In the genomic region with DNA sequence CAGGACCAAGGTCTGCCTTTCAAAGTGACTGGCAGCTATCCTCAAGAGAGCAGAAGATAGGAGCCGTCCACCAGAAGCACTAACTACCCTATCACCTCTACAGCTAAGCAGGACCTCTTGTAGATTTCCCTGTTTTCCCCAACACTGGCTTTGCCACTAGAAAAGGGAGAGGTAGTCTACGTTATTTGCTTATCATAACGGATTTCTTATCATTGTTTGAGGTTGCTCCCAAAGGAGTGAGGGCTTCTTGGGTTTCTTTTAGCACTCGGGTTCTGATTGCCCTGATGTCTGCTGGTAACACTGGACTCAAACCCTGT, we compare ENCODE assay signal across 20 mouse cellular contexts.
DNase-seq lines count a peak whose midpoint lies in the region; ATAC-seq lines count a peak whose summit lies in the region.
"Had no signal": no experiment of that assay in that cellular context is flagged by ENCODE, and none has a peak within 500 bp of the region (broad histone marks: within the 10 kb centered on the region; RNA-seq: fewer than 3 reads in every experiment).

No protein-coding gene starts in this region.

- ATAC-seq in neural tube, embryonic 11.5 days (ENCODE audit: insufficient read depth, low FRiP score, low TSS enrichment) = no peak
- ATAC-seq in forebrain, embryonic 16.5 days = no peak
- 0 out of 2 replicates have a peak, but pooled peaks have one; percentile 3 for ATAC-seq in midbrain, embryonic 11.5 days (ENCODE audit: low FRiP score)
- ATAC-seq in neural tube, embryonic 14.5 days (ENCODE audit: low read depth) = no peak
- no peak for ATAC-seq in frontal cortex, adult (ENCODE audit: low TSS enrichment)

- peaks cover 34% of the 10 kb centered on the region for H3K4me1 ChIP-seq in neural tube, embryonic 11.5 days (ENCODE audit: control insufficient read depth, insufficient read depth, low read length)
- peaks cover 55% of the 10 kb centered on the region for H3K4me1 ChIP-seq in forebrain, embryonic 16.5 days (replicated peaks; ENCODE audit: control insufficient read depth, insufficient read depth, low read length)
- peaks cover 50% of the 10 kb centered on the region for H3K4me1 ChIP-seq in midbrain, embryonic 11.5 days (ENCODE audit: control insufficient read depth, insufficient read depth, low read length)
- H3K4me1 ChIP-seq in neural tube, embryonic 14.5 days (ENCODE audit: control insufficient read depth, insufficient read depth, low read length) = peaks cover 22% of the 10 kb centered on the region
- H3K4me1 ChIP-seq: megakaryocyte, embryonic 14.5 days had no signal

- peak overlapping the region; percentile 24; the same call in 1 of the 2 replicates for H3K27ac ChIP-seq in neural tube, embryonic 11.5 days (ENCODE audit: low read depth, low read length)
- peak overlapping the region; percentile 98 for H3K27ac ChIP-seq in forebrain, embryonic 16.5 days (ENCODE audit: low read length)
- peak overlapping the region; percentile 93 for H3K27ac ChIP-seq in midbrain, embryonic 11.5 days (ENCODE audit: low read depth, low read length)
- no peak overlapping the region; the same call in 1 of the 2 replicates for H3K27ac ChIP-seq in neural tube, embryonic 14.5 days (ENCODE audit: low read depth, low read length)
- H3K27ac ChIP-seq: limb, embryonic 12.5 days; liver, embryonic 14.5 days; stomach, postnatal 0 days had no signal

- no peak for DNase-seq in neural tube, embryonic 11.5 days (ENCODE audit: low spot score)
- no peak for DNase-seq in neural tube, embryonic 10.5 days (ENCODE audit: extremely low spot score, low spot score)
- DNase-seq in midbrain, embryonic 11.5 days (ENCODE audit: low spot score, missing footprints) = peak; percentile 91
- no peak for DNase-seq in spleen, postnatal 10 days (ENCODE audit: low spot score in 2 of 2)
- no peak for DNase-seq in embryo, embryonic 10 days (ENCODE audit: low spot score)
- DNase-seq: cerebellum, adult 11-12 months; heart, adult 11 months; heart, postnatal 4 days; kidney, adult 18-20 months; lung, postnatal 10 days; right cerebral cortex, adult 18-20 months; spleen, adult 18-20 months; thymus, postnatal 14 days had no signal

- no peaks in the 10 kb centered on the region for H3K9me3 ChIP-seq in neural tube, embryonic 11.5 days (ENCODE audit: control insufficient read depth, low read length)
- H3K9me3 ChIP-seq in forebrain, embryonic 16.5 days (ENCODE audit: control insufficient read depth, low read length) = no peaks in the 10 kb centered on the region
- no peaks in the 10 kb centered on the region for H3K9me3 ChIP-seq in midbrain, embryonic 11.5 days (ENCODE audit: control insufficient read depth, low read length)
- no peaks in the 10 kb centered on the region for H3K9me3 ChIP-seq in neural tube, embryonic 14.5 days (ENCODE audit: control insufficient read depth, low read length)
- H3K9me3 ChIP-seq: limb, embryonic 12.5 days had no signal

- WGBS in neural tube, embryonic 11.5 days = 69% methylated on average over 4 of the region's 4 CpGs
- 17% methylated on average over 4 of the region's 4 CpGs for WGBS in forebrain, embryonic 16.5 days
- 55% methylated on average over 4 of the region's 4 CpGs for WGBS in midbrain, embryonic 11.5 days
- WGBS in neural tube, embryonic 14.5 days = 50% methylated on average over 4 of the region's 4 CpGs

- no peaks in the 10 kb centered on the region for H3K27me3 ChIP-seq in neural tube, embryonic 11.5 days (ENCODE audit: control insufficient read depth, insufficient read depth, low read length)
- no peaks in the 10 kb centered on the region for H3K27me3 ChIP-seq in forebrain, embryonic 16.5 days (replicated peaks; ENCODE audit: control insufficient read depth, insufficient read depth, low read length)
- no peaks in the 10 kb centered on the region for H3K27me3 ChIP-seq in midbrain, embryonic 11.5 days (ENCODE audit: control insufficient read depth, insufficient read depth, low read length)
- no peaks in the 10 kb centered on the region for H3K27me3 ChIP-seq in neural tube, embryonic 14.5 days (ENCODE audit: control insufficient read depth, insufficient read depth, low read length)
- H3K27me3 ChIP-seq: limb, embryonic 12.5 days; megakaryocyte, embryonic 14.5 days had no signal

- H3K36me3 ChIP-seq in neural tube, embryonic 11.5 days (ENCODE audit: control insufficient read depth, insufficient read depth, low read length) = no peaks in the 10 kb centered on the region
- no peaks in the 10 kb centered on the region for H3K36me3 ChIP-seq in forebrain, embryonic 16.5 days (ENCODE audit: control insufficient read depth, insufficient read depth)
- H3K36me3 ChIP-seq in midbrain, embryonic 11.5 days (ENCODE audit: control insufficient read depth, insufficient read depth, low read length) = no peaks in the 10 kb centered on the region
- H3K36me3 ChIP-seq in neural tube, embryonic 14.5 days (ENCODE audit: control insufficient read depth, insufficient read depth, low read length) = no peaks in the 10 kb centered on the region
- H3K36me3 ChIP-seq: limb, embryonic 12.5 days had no signal

- no peak overlapping the region for H3K4me3 ChIP-seq in neural tube, embryonic 11.5 days (ENCODE audit: low read depth, low read length)
- H3K4me3 ChIP-seq in forebrain, embryonic 16.5 days (replicated peaks; ENCODE audit: low read length) = peak overlapping the region; percentile 27
- H3K4me3 ChIP-seq in midbrain, embryonic 11.5 days (ENCODE audit: low read depth, low read length) = no peak overlapping the region
- H3K4me3 ChIP-seq in neural tube, embryonic 14.5 days (ENCODE audit: low read depth, low read length) = no peak overlapping the region
- H3K4me3 ChIP-seq: limb, embryonic 12.5 days; megakaryocyte, embryonic 14.5 days had no signal

- H3K4me2 ChIP-seq in neural tube, embryonic 11.5 days (ENCODE audit: low read depth) = no peak overlapping the region
- peak overlapping the region; percentile 55 for H3K4me2 ChIP-seq in forebrain, embryonic 16.5 days (ENCODE audit: low read length)
- H3K4me2 ChIP-seq in midbrain, embryonic 11.5 days = peak overlapping the region; percentile 31
- 0 out of 2 replicates have a peak overlapping the region, but pooled peaks have one; percentile 0 for H3K4me2 ChIP-seq in neural tube, embryonic 14.5 days (ENCODE audit: low read depth, low read length)
- H3K4me2 ChIP-seq: limb, embryonic 12.5 days had no signal

- H3K9ac ChIP-seq in neural tube, embryonic 11.5 days (ENCODE audit: low read length) = no peak overlapping the region
- H3K9ac ChIP-seq in forebrain, embryonic 16.5 days (replicated peaks; ENCODE audit: low read depth, low read length) = peak overlapping the region; percentile 66
- peak overlapping the region; percentile 57 for H3K9ac ChIP-seq in midbrain, embryonic 11.5 days (ENCODE audit: low read length)
- H3K9ac ChIP-seq in neural tube, embryonic 14.5 days (replicated peaks; ENCODE audit: low read depth, low read length) = no peak overlapping the region
- H3K9ac ChIP-seq: limb, embryonic 12.5 days; liver, embryonic 14.5 days had no signal

Comparison
In these comparisons a context has a peak if more than half of its experiments do, and no peak if none do; other contexts are left out.
1. H3K9ac ChIP-seq: peak in forebrain, embryonic 16.5 days (single experiment) and midbrain, embryonic 11.5 days (single experiment); none in neural tube, embryonic 11.5 days (single experiment) and neural tube, embryonic 14.5 days (single experiment).